Mouse (Mus musculus): ENCODE results near the gene Zfp853. TPM values are rescaled to one million over a fixed set of nuclear protein-coding genes. Genes with fewer than 3 reads are reported as not detected.

Zfp853 gene
- polyA plus RNA-seq, 1 experiment from 2014 or later: 0.12 TPM

DNA sequence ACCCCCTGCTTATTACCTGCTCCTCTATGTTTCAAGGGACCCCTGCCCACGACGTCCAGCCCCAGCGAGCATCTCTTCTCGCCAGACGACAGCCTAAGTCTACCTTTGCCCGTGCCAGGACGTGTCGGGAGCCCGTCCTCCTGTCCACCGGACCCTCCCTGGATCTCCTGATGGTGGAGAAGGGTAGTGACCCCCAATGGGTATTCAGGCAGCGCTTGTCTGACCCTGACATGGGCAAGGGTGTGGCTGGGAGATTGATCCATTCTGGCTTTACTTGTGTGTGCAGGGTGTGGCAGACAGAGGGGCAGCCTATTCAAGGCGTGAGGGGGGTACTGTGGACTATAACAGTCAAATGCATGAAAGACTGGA lies 23.3 kb downstream of the Zfp853 start:
- ATAC-seq (ENCODE audit: insufficient number of reproducible peaks, insufficient read depth, low FRiP score, low read depth): peak; percentile 53
- Histone ChIP-seq H3K27ac (ENCODE audit: low read length) (0 out of 2 replicates have a peak overlapping the region, but pooled peaks have one; percentile 10), H3K36me3 (ENCODE audit: control insufficient read depth, insufficient read depth, low read length) (no peaks in the 10 kb centered on the region), H3K27me3 (ENCODE audit: control insufficient read depth, insufficient read depth, low read length) (no peaks in the 10 kb centered on the region), H3K9ac (replicated peaks; ENCODE audit: low read depth, low read length) (peak overlapping the region; percentile 73), H3K4me3 (ENCODE audit: low read depth, low read length) (peak overlapping the region; percentile 73), H3K4me2 (replicated peaks; ENCODE audit: low read depth, low read length) (peak overlapping the region; percentile 92), H3K4me1 (ENCODE audit: control insufficient read depth, insufficient read depth, low read length) (0 out of 2 replicates have a peak, but pooled peaks cover 6% of the 10 kb centered on the region), H3K9me3 (ENCODE audit: control insufficient read depth, low read depth, low read length) (no peaks in the 10 kb centered on the region)
- WGBS: 3% methylated on average over 12 of the region's 12 CpGs

- H3K9ac ChIP-seq (replicated peaks; ENCODE audit: low read depth, low read length): peak within 1 kb of the TSS; percentile 73
- under 1% methylated on average over 66 of the region's 79 CpGs for WGBS
- no peaks in the 10 kb centered on the region for H3K9me3 ChIP-seq (ENCODE audit: control insufficient read depth, low read depth, low read length)
- H3K27ac ChIP-seq (ENCODE audit: low read length): peak within 1 kb of the TSS; percentile 15; the same call in 1 of the 2 replicates
- no peaks in the 10 kb centered on the region for H3K36me3 ChIP-seq (ENCODE audit: control insufficient read depth, insufficient read depth, low read length)
- peak; percentile 83 for ATAC-seq (ENCODE audit: insufficient number of reproducible peaks, insufficient read depth, low FRiP score, low read depth)
- peak within 1 kb of the TSS; percentile 92 for H3K4me2 ChIP-seq (replicated peaks; ENCODE audit: low read depth, low read length)
- 0 out of 2 replicates have a peak, but pooled peaks cover 6% of the 10 kb centered on the region for H3K4me1 ChIP-seq (ENCODE audit: control insufficient read depth, insufficient read depth, low read length)
- peak within 1 kb of the TSS; percentile 73 for H3K4me3 ChIP-seq (ENCODE audit: low read depth, low read length)
- no peaks in the 10 kb centered on the region for H3K27me3 ChIP-seq (ENCODE audit: control insufficient read depth, insufficient read depth, low read length)
These were observed 23.9 kb downstream of the Zfp853 start, which contains the start of gene Zfp316 for GRCm38 (mm10) chr5:143269363-143270150. Gene Zfp316 (minus strand): TSS chr5:143270022.

DNA sequence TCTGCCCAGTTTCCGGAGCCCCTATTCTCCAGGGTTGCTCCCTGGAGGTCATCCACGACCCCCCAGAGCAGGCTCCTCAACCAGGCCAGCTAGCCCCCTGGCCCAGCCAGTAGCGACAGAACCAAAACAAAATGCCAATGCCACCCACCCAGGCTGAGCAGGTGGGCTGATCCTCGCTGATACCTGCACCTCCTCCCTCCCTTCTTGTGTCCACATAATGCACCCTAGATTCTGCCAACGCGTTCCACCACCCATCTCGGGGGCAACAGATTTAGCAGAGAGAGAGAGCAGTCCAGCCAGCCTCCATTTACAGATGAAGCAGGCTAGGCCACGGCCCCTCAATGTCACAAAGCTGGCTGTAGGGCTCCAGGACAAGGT lies 24.4 kb downstream of the Zfp853 start:
- Histone ChIP-seq H3K4me3 (ENCODE audit: low read depth, low read length) (peak overlapping the region; percentile 73), H3K9ac (replicated peaks; ENCODE audit: low read depth, low read length) (peak overlapping the region; percentile 73), H3K27me3 (ENCODE audit: control insufficient read depth, insufficient read depth, low read length) (no peaks in the 10 kb centered on the region), H3K9me3 (ENCODE audit: control insufficient read depth, low read depth, low read length) (no peaks in the 10 kb centered on the region), H3K27ac (ENCODE audit: low read length) (no peak overlapping the region), H3K4me1 (ENCODE audit: control insufficient read depth, insufficient read depth, low read length) (0 out of 2 replicates have a peak, but pooled peaks cover 6% of the 10 kb centered on the region), H3K36me3 (ENCODE audit: control insufficient read depth, insufficient read depth, low read length) (peaks cover 2% of the 10 kb centered on the region), H3K4me2 (replicated peaks; ENCODE audit: low read depth, low read length) (peak overlapping the region; percentile 92)
- WGBS: 25% methylated on average over 8 of the region's 8 CpGs
- ATAC-seq (ENCODE audit: insufficient number of reproducible peaks, insufficient read depth, low FRiP score, low read depth): no peak

GRCm38 (mm10) chr5:143266794-143267193 lies 26.6 kb downstream of the Zfp853 start:
- Histone ChIP-seq H3K9me3 (ENCODE audit: control insufficient read depth, low read depth, low read length) (no peaks in the 10 kb centered on the region), H3K4me1 (ENCODE audit: control insufficient read depth, insufficient read depth, low read length) (0 out of 2 replicates have a peak, but pooled peaks cover 6% of the 10 kb centered on the region), H3K27me3 (ENCODE audit: control insufficient read depth, insufficient read depth, low read length) (no peaks in the 10 kb centered on the region), H3K4me3 (ENCODE audit: low read depth, low read length) (no peak overlapping the region), H3K27ac (ENCODE audit: low read length) (no peak overlapping the region), H3K4me2 (replicated peaks; ENCODE audit: low read depth, low read length) (no peak overlapping the region), H3K36me3 (ENCODE audit: control insufficient read depth, insufficient read depth, low read length) (peaks cover 17% of the 10 kb centered on the region), H3K9ac (replicated peaks; ENCODE audit: low read depth, low read length) (no peak overlapping the region)
- no peak for ATAC-seq (ENCODE audit: insufficient number of reproducible peaks, insufficient read depth, low FRiP score, low read depth)
- WGBS: 85% methylated on average over 6 of the region's 6 CpGs

DNA sequence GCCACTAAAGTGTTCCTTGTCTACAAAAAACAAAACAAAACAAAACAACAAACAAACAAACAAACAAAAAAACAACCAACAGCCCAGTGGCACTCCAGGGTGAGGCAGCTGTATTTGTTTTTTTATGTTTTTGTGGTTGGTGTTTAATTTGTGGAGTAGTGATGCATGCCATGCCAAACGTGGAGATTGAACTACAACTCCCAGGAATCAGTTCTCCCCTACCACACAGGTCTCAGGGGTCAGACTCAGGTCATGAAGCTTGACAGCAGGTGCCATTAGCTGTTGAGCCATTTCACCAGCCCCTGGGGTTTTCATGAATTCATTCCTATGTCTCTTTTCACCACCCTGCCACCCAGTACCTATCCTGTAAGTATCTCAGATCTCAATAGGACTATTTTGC lies 28.0 kb downstream of the Zfp853 start:
- Histone ChIP-seq H3K4me1 (ENCODE audit: control insufficient read depth, insufficient read depth, low read length) (0 out of 2 replicates have a peak, but pooled peaks cover 4% of the 10 kb centered on the region), H3K9me3 (ENCODE audit: control insufficient read depth, low read depth, low read length) (no peaks in the 10 kb centered on the region), H3K9ac (replicated peaks; ENCODE audit: low read depth, low read length) (no peak overlapping the region), H3K36me3 (ENCODE audit: control insufficient read depth, insufficient read depth, low read length) (peaks cover 19% of the 10 kb centered on the region), H3K27me3 (ENCODE audit: control insufficient read depth, insufficient read depth, low read length) (no peaks in the 10 kb centered on the region), H3K4me3 (ENCODE audit: low read depth, low read length) (no peak overlapping the region), H3K27ac (ENCODE audit: low read length) (no peak overlapping the region), H3K4me2 (replicated peaks; ENCODE audit: low read depth, low read length) (no peak overlapping the region)
- ATAC-seq (ENCODE audit: insufficient number of reproducible peaks, insufficient read depth, low FRiP score, low read depth): no peak
- WGBS: 64% methylated on average over 1 of the region's 1 CpGs

GRCm38 (mm10) chr5:143264689-143265088 lies 28.7 kb downstream of the Zfp853 start:
- H3K27me3 ChIP-seq (ENCODE audit: control insufficient read depth, insufficient read depth, low read length): no peaks in the 10 kb centered on the region
- H3K4me1 ChIP-seq (ENCODE audit: control insufficient read depth, insufficient read depth, low read length): 0 out of 2 replicates have a peak, but pooled peaks cover 4% of the 10 kb centered on the region
- 94% methylated on average over 10 of the region's 10 CpGs for WGBS
- H3K27ac ChIP-seq (ENCODE audit: low read length): no peak overlapping the region
- no peak overlapping the region for H3K9ac ChIP-seq (replicated peaks; ENCODE audit: low read depth, low read length)
- H3K9me3 ChIP-seq (ENCODE audit: control insufficient read depth, low read depth, low read length): no peaks in the 10 kb centered on the region
- ATAC-seq (ENCODE audit: insufficient number of reproducible peaks, insufficient read depth, low FRiP score, low read depth): no peak
- peaks cover 19% of the 10 kb centered on the region for H3K36me3 ChIP-seq (ENCODE audit: control insufficient read depth, insufficient read depth, low read length)
- no peak overlapping the region for H3K4me3 ChIP-seq (ENCODE audit: low read depth, low read length)
- H3K4me2 ChIP-seq (replicated peaks; ENCODE audit: low read depth, low read length): no peak overlapping the region

- peaks cover 19% of the 10 kb centered on the region for H3K36me3 ChIP-seq (ENCODE audit: control insufficient read depth, insufficient read depth, low read length)
- no peak overlapping the region for H3K4me2 ChIP-seq (replicated peaks; ENCODE audit: low read depth, low read length)
- peaks cover 10% of the 10 kb centered on the region for H3K27me3 ChIP-seq (ENCODE audit: control insufficient read depth, insufficient read depth, low read length)
- H3K4me3 ChIP-seq (ENCODE audit: low read depth, low read length): no peak overlapping the region
- 95% methylated on average over 8 of the region's 8 CpGs for WGBS
- H3K27ac ChIP-seq (ENCODE audit: low read length): no peak overlapping the region
- H3K9ac ChIP-seq (replicated peaks; ENCODE audit: low read depth, low read length): no peak overlapping the region
- no peaks in the 10 kb centered on the region for H3K9me3 ChIP-seq (ENCODE audit: control insufficient read depth, low read depth, low read length)
- no peak for ATAC-seq (ENCODE audit: insufficient number of reproducible peaks, insufficient read depth, low FRiP score, low read depth)
- no peaks in the 10 kb centered on the region for H3K4me1 ChIP-seq (ENCODE audit: control insufficient read depth, insufficient read depth, low read length)
These were observed 31.8 kb downstream of the Zfp853 start for GRCm38 (mm10) chr5:143261636-143262035.

GRCm38 (mm10) chr5:143255802-143256201 lies 37.6 kb downstream of the Zfp853 start:
- Histone ChIP-seq H3K4me2 (replicated peaks; ENCODE audit: low read depth, low read length) (no peak overlapping the region), H3K27me3 (ENCODE audit: control insufficient read depth, insufficient read depth, low read length) (peaks cover 56% of the 10 kb centered on the region), H3K36me3 (ENCODE audit: control insufficient read depth, insufficient read depth, low read length) (peaks cover 4% of the 10 kb centered on the region), H3K4me3 (ENCODE audit: low read depth, low read length) (no peak overlapping the region), H3K4me1 (ENCODE audit: control insufficient read depth, insufficient read depth, low read length) (0 out of 2 replicates have a peak, but pooled peaks cover 8% of the 10 kb centered on the region), H3K27ac (ENCODE audit: low read length) (no peak overlapping the region), H3K9me3 (ENCODE audit: control insufficient read depth, low read depth, low read length) (no peaks in the 10 kb centered on the region), H3K9ac (replicated peaks; ENCODE audit: low read depth, low read length) (no peak overlapping the region)
- 95% methylated on average over 5 of the region's 5 CpGs for WGBS
- no peak for ATAC-seq (ENCODE audit: insufficient number of reproducible peaks, insufficient read depth, low FRiP score, low read depth)
